Mouse (Mus musculus): ENCODE measurements around the gene Sash1.

GRCm38 (mm10) chr10:8898831-8899511, 13.1 kb upstream of the Sash1 start:
- TF ChIP-seq CTCF (IDR thresholded peaks at IDR 0.05; ENCODE audit: low read depth, low read length), result no peak
- no peak for TF ChIP-seq POLR2A (IDR thresholded peaks at IDR 0.05; ENCODE audit: extremely low read depth, insufficient read depth, low read length)

All from liver, adult 2 months (tissue).